In the genomic region with DNA sequence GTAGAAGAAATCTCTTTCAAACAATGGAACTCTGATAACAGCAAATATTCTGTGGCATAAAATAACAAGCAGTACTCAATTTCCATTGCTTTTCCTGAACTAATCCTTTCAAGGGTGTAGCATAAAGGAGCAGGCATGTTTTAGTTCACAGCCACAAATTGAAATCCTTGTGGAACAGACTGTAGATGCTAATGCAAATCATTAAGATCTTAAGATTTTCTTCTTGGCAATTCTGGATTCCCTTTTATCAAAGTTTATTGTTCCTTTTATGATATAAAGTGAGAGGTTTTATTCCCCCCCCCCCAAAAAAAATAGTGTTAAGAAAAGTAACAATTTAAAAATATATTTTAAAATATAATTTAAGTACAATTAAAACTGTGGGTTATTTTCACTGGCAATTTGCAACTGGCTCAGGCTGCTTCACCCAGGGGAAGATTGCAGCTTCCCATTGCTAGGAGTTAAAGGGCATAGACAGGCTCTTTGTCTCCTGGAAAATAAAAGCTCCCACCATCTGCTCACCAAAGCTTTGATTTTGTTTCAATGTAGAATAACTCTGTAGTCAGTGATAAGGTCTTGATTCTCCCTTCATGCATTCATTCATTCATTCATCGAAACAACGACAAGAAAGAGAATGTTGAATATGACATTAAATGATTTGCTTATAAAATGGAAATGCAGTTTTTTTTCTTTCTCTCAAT, we compare ENCODE assay signal across 19 mouse cellular contexts. TPM values are rescaled to one million over a fixed set of nuclear protein-coding genes. Genes with fewer than 3 reads are reported as not detected.
DNase-seq lines count a peak whose midpoint lies in the region; ATAC-seq lines count a peak whose summit lies in the region.
"Had no signal": no experiment of that assay in that cellular context is flagged by ENCODE, and none has a peak within 500 bp of the region (broad histone marks: within the 10 kb centered on the region; RNA-seq: fewer than 3 reads in every experiment).

No protein-coding gene starts in this region.

- H3K36me3 ChIP-seq in forebrain, embryonic 12.5 days (replicated peaks): no peaks in the 10 kb centered on the region
- H3K36me3 ChIP-seq in hindbrain, embryonic 11.5 days (ENCODE audit: control insufficient read depth, insufficient read depth, low read length): no peaks in the 10 kb centered on the region
- H3K36me3 ChIP-seq in midbrain, embryonic 12.5 days: no peaks in the 10 kb centered on the region
- no peaks in the 10 kb centered on the region for H3K36me3 ChIP-seq in neural tube, embryonic 15.5 days
- H3K36me3 ChIP-seq in kidney, embryonic 16.5 days (ENCODE audit: insufficient read depth, low read length): no peaks in the 10 kb centered on the region
- H3K36me3 ChIP-seq: G1E had no signal

- H3K27me3 ChIP-seq in forebrain, embryonic 12.5 days: no peaks in the 10 kb centered on the region
- no peaks in the 10 kb centered on the region for H3K27me3 ChIP-seq in hindbrain, embryonic 11.5 days (ENCODE audit: control insufficient read depth, insufficient read depth, low read length)
- H3K27me3 ChIP-seq in midbrain, embryonic 12.5 days: no peaks in the 10 kb centered on the region
- H3K27me3 ChIP-seq in neural tube, embryonic 15.5 days (replicated peaks): no peaks in the 10 kb centered on the region
- H3K27me3 ChIP-seq in kidney, embryonic 16.5 days (ENCODE audit: insufficient read depth, low read length): no peaks in the 10 kb centered on the region

- no peak overlapping the region for H3K4me3 ChIP-seq in forebrain, embryonic 12.5 days (replicated peaks)
- no peak overlapping the region for H3K4me3 ChIP-seq in hindbrain, embryonic 11.5 days (ENCODE audit: low read depth, low read length)
- no peak overlapping the region for H3K4me3 ChIP-seq in midbrain, embryonic 12.5 days
- no peak overlapping the region for H3K4me3 ChIP-seq in neural tube, embryonic 15.5 days (replicated peaks)
- no peak overlapping the region for H3K4me3 ChIP-seq in kidney, embryonic 16.5 days (ENCODE audit: low read length)
- H3K4me3 ChIP-seq: heart, adult 2 months had no signal

- H3K4me1 ChIP-seq in forebrain, embryonic 12.5 days: peaks cover 7% of the 10 kb centered on the region; the same call in 1 of the 2 replicates
- H3K4me1 ChIP-seq in hindbrain, embryonic 11.5 days (replicated peaks; ENCODE audit: control insufficient read depth, insufficient read depth, low read length): no peaks in the 10 kb centered on the region
- peaks cover 17% of the 10 kb centered on the region; the same call in 1 of the 2 replicates for H3K4me1 ChIP-seq in midbrain, embryonic 12.5 days
- H3K4me1 ChIP-seq in neural tube, embryonic 15.5 days: no peaks in the 10 kb centered on the region; the same call in 1 of the 2 replicates
- no peaks in the 10 kb centered on the region for H3K4me1 ChIP-seq in kidney, embryonic 16.5 days (ENCODE audit: insufficient read depth, low read length)

- H3K9me3 ChIP-seq in forebrain, embryonic 12.5 days: no peaks in the 10 kb centered on the region
- no peaks in the 10 kb centered on the region for H3K9me3 ChIP-seq in hindbrain, embryonic 11.5 days (ENCODE audit: control insufficient read depth, low read length)
- no peaks in the 10 kb centered on the region for H3K9me3 ChIP-seq in midbrain, embryonic 12.5 days
- no peaks in the 10 kb centered on the region for H3K9me3 ChIP-seq in neural tube, embryonic 15.5 days (replicated peaks)
- no peaks in the 10 kb centered on the region for H3K9me3 ChIP-seq in kidney, embryonic 16.5 days (ENCODE audit: low read length)
- H3K9me3 ChIP-seq: G1E had no signal

- no peak overlapping the region for H3K4me2 ChIP-seq in forebrain, embryonic 12.5 days
- H3K4me2 ChIP-seq in hindbrain, embryonic 11.5 days (replicated peaks; ENCODE audit: low read depth, low read length): no peak overlapping the region
- no peak overlapping the region for H3K4me2 ChIP-seq in midbrain, embryonic 12.5 days (replicated peaks)
- H3K4me2 ChIP-seq in neural tube, embryonic 15.5 days: no peak overlapping the region
- H3K4me2 ChIP-seq in kidney, embryonic 16.5 days (replicated peaks; ENCODE audit: low read depth, low read length): no peak overlapping the region

- ATAC-seq in forebrain, embryonic 12.5 days (ENCODE audit: low FRiP score): peak; percentile 88
- peak; percentile 77 for ATAC-seq in hindbrain, embryonic 11.5 days (ENCODE audit: low FRiP score)
- peak; percentile 87 for ATAC-seq in midbrain, embryonic 12.5 days (ENCODE audit: low FRiP score, low read depth)
- ATAC-seq in neural tube, embryonic 15.5 days (ENCODE audit: low FRiP score): no peak; the same call in 1 of the 2 replicates
- no peak for ATAC-seq in kidney, embryonic 16.5 days (ENCODE audit: low FRiP score, low TSS enrichment)

- peak; percentile 47 for DNase-seq in hindbrain, embryonic 11.5 days (ENCODE audit: low spot score)
- DNase-seq in heart, adult 18-20 months: no peak
- DNase-seq in adrenal gland, postnatal 25 days: no peak
- DNase-seq: adrenal gland, adult 2 months; cerebellum, adult 8-10 months; heart, adult 2 months; liver; lung, adult 18-20 months; right cerebral cortex, postnatal 4 days; thymus, adult 18-20 months had no signal

- H3K27ac ChIP-seq in forebrain, embryonic 12.5 days: peak overlapping the region; percentile 68
- H3K27ac ChIP-seq in hindbrain, embryonic 11.5 days (ENCODE audit: low read depth, low read length): peak overlapping the region; percentile 56
- H3K27ac ChIP-seq in midbrain, embryonic 12.5 days (replicated peaks): peak overlapping the region; percentile 84
- H3K27ac ChIP-seq in neural tube, embryonic 15.5 days (replicated peaks): peak overlapping the region; percentile 43; the same call in 1 of the 2 replicates
- no peak overlapping the region for H3K27ac ChIP-seq in kidney, embryonic 16.5 days (ENCODE audit: low read length)
- H3K27ac ChIP-seq: heart, adult 2 months; kidney, postnatal 0 days had no signal

- no peak overlapping the region for H3K9ac ChIP-seq in forebrain, embryonic 12.5 days
- H3K9ac ChIP-seq in hindbrain, embryonic 11.5 days (ENCODE audit: low read depth, low read length): no peak overlapping the region
- H3K9ac ChIP-seq in midbrain, embryonic 12.5 days (replicated peaks): no peak overlapping the region
- H3K9ac ChIP-seq in neural tube, embryonic 15.5 days (replicated peaks): no peak overlapping the region
- H3K9ac ChIP-seq in kidney, embryonic 16.5 days (replicated peaks; ENCODE audit: low read length): no peak overlapping the region

- 45% methylated on average over 2 of the region's 2 CpGs for WGBS in forebrain, embryonic 12.5 days
- WGBS in hindbrain, embryonic 11.5 days: 32% methylated on average over 2 of the region's 2 CpGs
- WGBS in midbrain, embryonic 12.5 days: 15% methylated on average over 2 of the region's 2 CpGs
- 30% methylated on average over 2 of the region's 2 CpGs for WGBS in neural tube, embryonic 15.5 days
- 96% methylated on average over 2 of the region's 2 CpGs for WGBS in kidney, embryonic 16.5 days

RNA-seq across cellular contexts. Expression of a gene that starts 24.1 kb away (rescaled TPM):
- not detected in 2 replicates for polyA plus RNA-seq in forebrain, embryonic 12.5 days (2016; fragmentation: Nextera tagmentation; extraction: Ambion mirVana)
- not detected in 2 replicates for polyA plus RNA-seq in hindbrain, embryonic 11.5 days (2014; fragmentation: Nextera tagmentation; extraction: Ambion mirVana)
- polyA plus RNA-seq in midbrain, embryonic 12.5 days (2016; fragmentation: Nextera tagmentation; extraction: Ambion mirVana): not detected in 2 replicates
- polyA plus RNA-seq in neural tube, embryonic 15.5 days (2015; fragmentation: Nextera tagmentation; extraction: Ambion mirVana): not detected in 2 replicates
- polyA plus RNA-seq in kidney, embryonic 16.5 days (2015; fragmentation: Nextera tagmentation; extraction: Ambion mirVana): not detected in 2 replicates
- not detected for total RNA-seq in heart, adult 18-20 months (2021)
- total RNA-seq in adrenal gland, postnatal 25 days (2021): not detected in 2 replicates
- total RNA-seq: adrenal gland, adult 2 months; G1E; heart, adult 2 months; layer of hippocampus, adult 8-10 months had no signal
- polyA plus RNA-seq: adrenal gland, adult 2 months; G1E; heart, adult 2 months; heart, postnatal 0 days; intestine, embryonic 14.5 days; kidney, postnatal 0 days had no signal

Comparison
In these comparisons a context has a peak if more than half of its experiments do, and no peak if none do; other contexts are left out.
1. ATAC-seq: peak in forebrain, embryonic 12.5 days (single experiment), hindbrain, embryonic 11.5 days (single experiment) and midbrain, embryonic 12.5 days (single experiment); none in neural tube, embryonic 15.5 days (single experiment) and kidney, embryonic 16.5 days (single experiment).